Mouse (Mus musculus) midbrain, embryonic 10.5 days (tissue): ENCODE measurements at regions not wholly inside any gene's neighbourhood (a gene's known extent, or its start where the extent isn't known, plus 50 kb on each side); places are given as distances from the start of the nearest gene placed in this dataset.

Experiments
- DNase-seq: peaks from one replicate; pipeline ENCODE4 v3.0.0-alpha.2; 2017; ENCODE audit warnings: low spot score
- H3K27ac ChIP-seq: fragments of 300-500 bp; sonication (generic); replicated peaks from 2 replicates; pipeline ENCODE4 v1.5.1; 2016; ENCODE audit warnings: mild to moderate bottlenecking
- H3K27me3 ChIP-seq: fragments of 300-500 bp; sonication (generic); 2 replicates; pipeline ENCODE4 v1.6.1; 2016; ENCODE audit warnings: low read depth, mild to moderate bottlenecking; ENCODE audit not compliant: poor library complexity, severe bottlenecking
- H3K36me3 ChIP-seq: fragments of 300-500 bp; sonication (generic); 2 replicates; pipeline ENCODE4 v1.6.1; 2016; ENCODE audit warnings: mild to moderate bottlenecking, moderate library complexity
- H3K4me1 ChIP-seq: fragments of 300-500 bp; sonication (generic); 2 replicates; pipeline ENCODE4 v1.6.1; 2016
- H3K4me3 ChIP-seq: fragments of 300-500 bp; sonication (generic); 2 replicates; pipeline ENCODE4 v1.5.1; 2016; ENCODE audit warnings: mild to moderate bottlenecking, moderate library complexity
- H3K9me3 ChIP-seq: fragments of 300-500 bp; sonication (generic); replicated peaks from 2 replicates; pipeline ENCODE4 v1.6.1; 2016; ENCODE audit warnings: mild to moderate bottlenecking
- WGBS: fragments of 180-500 bp; shearing (Covaris S2); methylation state at CpG from one replicate; pipeline ENCODE4 v1.1.7; 2016; 5-methylcytosine and 5-hydroxymethylcytosine counted together

- Histone ChIP-seq H3K4me1 (no peaks in the 10 kb centered on the region), H3K27ac (no peak overlapping the region), H3K36me3 (no peaks in the 10 kb centered on the region), H3K9me3 (no peaks in the 10 kb centered on the region), H3K4me3 (no peak overlapping the region), H3K27me3 (no peaks in the 10 kb centered on the region)
- no peak for DNase-seq
- WGBS: 80% methylated on average over 5 of the region's 5 CpGs
Measured at GRCm38 (mm10) chr8:89649207-89649890, 605.4 kb upstream of the Sall1 start.

GRCm38 (mm10) chr8:89646946-89647345 is 603.0 kb upstream of the Sall1 start:
- no peak overlapping the region for H3K4me3 ChIP-seq
- H3K9me3 ChIP-seq: no peaks in the 10 kb centered on the region
- H3K4me1 ChIP-seq: no peaks in the 10 kb centered on the region
- H3K36me3 ChIP-seq: no peaks in the 10 kb centered on the region
- H3K27ac ChIP-seq: no peak overlapping the region
- 92% methylated on average over 5 of the region's 5 CpGs for WGBS
- H3K27me3 ChIP-seq: no peaks in the 10 kb centered on the region
- no peak for DNase-seq

GRCm38 (mm10) chr8:89641339-89641738 is 597.4 kb upstream of the Sall1 start:
- Histone ChIP-seq H3K4me1 (no peaks in the 10 kb centered on the region), H3K9me3 (no peaks in the 10 kb centered on the region), H3K4me3 (no peak overlapping the region), H3K27me3 (no peaks in the 10 kb centered on the region), H3K36me3 (no peaks in the 10 kb centered on the region), H3K27ac (no peak overlapping the region)
- 89% methylated on average over 5 of the region's 5 CpGs for WGBS
- DNase-seq: no peak

- Histone ChIP-seq H3K9me3 (no peaks in the 10 kb centered on the region), H3K27me3 (no peaks in the 10 kb centered on the region), H3K4me3 (no peak overlapping the region), H3K36me3 (no peaks in the 10 kb centered on the region), H3K4me1 (peaks cover 7% of the 10 kb centered on the region; the same call in 1 of the 2 replicates), H3K27ac (no peak overlapping the region)
- 96% methylated on average over 2 of the region's 2 CpGs for WGBS
- no peak for DNase-seq
Measured at GRCm38 (mm10) chr8:89634864-89635263, 590.9 kb upstream of the Sall1 start.

- no peak for DNase-seq
- H3K36me3 ChIP-seq: no peaks in the 10 kb centered on the region
- no peaks in the 10 kb centered on the region for H3K27me3 ChIP-seq
- no peak overlapping the region for H3K4me3 ChIP-seq
- H3K9me3 ChIP-seq: no peaks in the 10 kb centered on the region
- H3K27ac ChIP-seq: no peak overlapping the region
- WGBS: 82% methylated on average over 5 of the region's 5 CpGs
- peaks cover 7% of the 10 kb centered on the region; the same call in 1 of the 2 replicates for H3K4me1 ChIP-seq
Measured at GRCm38 (mm10) chr8:89632304-89632703, 588.3 kb upstream of the Sall1 start.

- DNase-seq: no peak
- H3K4me1 ChIP-seq: peaks cover 7% of the 10 kb centered on the region; the same call in 1 of the 2 replicates
- H3K4me3 ChIP-seq: no peak overlapping the region
- H3K27me3 ChIP-seq: no peaks in the 10 kb centered on the region
- H3K9me3 ChIP-seq: no peaks in the 10 kb centered on the region
- 95% methylated on average over 3 of the region's 3 CpGs for WGBS
- H3K27ac ChIP-seq: no peak overlapping the region
- no peaks in the 10 kb centered on the region for H3K36me3 ChIP-seq
Measured at GRCm38 (mm10) chr8:89630540-89630939, 586.6 kb upstream of the Sall1 start.

GRCm38 (mm10) chr8:89618089-89618488 is 574.1 kb upstream of the Sall1 start:
- H3K9me3 ChIP-seq: no peaks in the 10 kb centered on the region
- no peaks in the 10 kb centered on the region for H3K36me3 ChIP-seq
- H3K27me3 ChIP-seq: no peaks in the 10 kb centered on the region
- no peak for DNase-seq
- WGBS: 81% methylated on average over 7 of the region's 7 CpGs
- H3K4me3 ChIP-seq: no peak overlapping the region
- H3K27ac ChIP-seq: no peak overlapping the region
- no peaks in the 10 kb centered on the region for H3K4me1 ChIP-seq

GRCm38 (mm10) chr8:89615863-89616558 is 572.0 kb upstream of the Sall1 start:
- Histone ChIP-seq H3K4me1 (no peaks in the 10 kb centered on the region), H3K36me3 (no peaks in the 10 kb centered on the region), H3K4me3 (no peak overlapping the region), H3K27me3 (no peaks in the 10 kb centered on the region), H3K27ac (no peak overlapping the region), H3K9me3 (no peaks in the 10 kb centered on the region)
- WGBS: 87% methylated on average over 8 of the region's 8 CpGs
- DNase-seq: no peak

- WGBS: 72% methylated on average over 4 of the region's 4 CpGs
Measured at GRCm38 (mm10) chr8:89609074-89609473, 565.1 kb upstream of the Sall1 start.

GRCm38 (mm10) chr8:89605905-89606468 is 562.0 kb upstream of the Sall1 start:
- no peak for DNase-seq
- Histone ChIP-seq H3K4me1 (no peaks in the 10 kb centered on the region), H3K27me3 (no peaks in the 10 kb centered on the region), H3K9me3 (no peaks in the 10 kb centered on the region), H3K27ac (no peak overlapping the region), H3K36me3 (no peaks in the 10 kb centered on the region), H3K4me3 (no peak overlapping the region)
- 92% methylated on average over 4 of the region's 4 CpGs for WGBS

More at GRCm38 (mm10) chr8:89609074-89609473, 565.1 kb upstream of the Sall1 start:
- Histone ChIP-seq H3K4me1 (no peaks in the 10 kb centered on the region), H3K36me3 (no peaks in the 10 kb centered on the region), H3K27me3 (no peaks in the 10 kb centered on the region), H3K4me3 (no peak overlapping the region), H3K9me3 (no peaks in the 10 kb centered on the region), H3K27ac (no peak overlapping the region)
- DNase-seq: no peak

- H3K27ac ChIP-seq: no peak overlapping the region
- no peaks in the 10 kb centered on the region for H3K4me1 ChIP-seq
- no peak for DNase-seq
- 93% methylated on average over 3 of the region's 3 CpGs for WGBS
- H3K9me3 ChIP-seq: no peaks in the 10 kb centered on the region
- no peaks in the 10 kb centered on the region for H3K27me3 ChIP-seq
- H3K36me3 ChIP-seq: no peaks in the 10 kb centered on the region
- H3K4me3 ChIP-seq: no peak overlapping the region
Measured at GRCm38 (mm10) chr8:89604461-89604860, 560.5 kb upstream of the Sall1 start.

- 86% methylated on average over 7 of the region's 7 CpGs for WGBS
- no peak for DNase-seq
- Histone ChIP-seq H3K27me3 (no peaks in the 10 kb centered on the region), H3K4me3 (no peak overlapping the region), H3K36me3 (no peaks in the 10 kb centered on the region), H3K27ac (no peak overlapping the region), H3K9me3 (no peaks in the 10 kb centered on the region), H3K4me1 (no peaks in the 10 kb centered on the region)
Measured at GRCm38 (mm10) chr8:89596380-89596779, 552.4 kb upstream of the Sall1 start.

- Histone ChIP-seq H3K9me3 (no peaks in the 10 kb centered on the region), H3K27me3 (no peaks in the 10 kb centered on the region), H3K27ac (no peak overlapping the region), H3K4me1 (peaks cover 8% of the 10 kb centered on the region), H3K36me3 (no peaks in the 10 kb centered on the region), H3K4me3 (no peak overlapping the region)
- DNase-seq: no peak
Measured at GRCm38 (mm10) chr8:89583091-89583490, 539.1 kb upstream of the Sall1 start.
